ENCODE assay signal across 23 mouse cellular contexts in the genomic region with DNA sequence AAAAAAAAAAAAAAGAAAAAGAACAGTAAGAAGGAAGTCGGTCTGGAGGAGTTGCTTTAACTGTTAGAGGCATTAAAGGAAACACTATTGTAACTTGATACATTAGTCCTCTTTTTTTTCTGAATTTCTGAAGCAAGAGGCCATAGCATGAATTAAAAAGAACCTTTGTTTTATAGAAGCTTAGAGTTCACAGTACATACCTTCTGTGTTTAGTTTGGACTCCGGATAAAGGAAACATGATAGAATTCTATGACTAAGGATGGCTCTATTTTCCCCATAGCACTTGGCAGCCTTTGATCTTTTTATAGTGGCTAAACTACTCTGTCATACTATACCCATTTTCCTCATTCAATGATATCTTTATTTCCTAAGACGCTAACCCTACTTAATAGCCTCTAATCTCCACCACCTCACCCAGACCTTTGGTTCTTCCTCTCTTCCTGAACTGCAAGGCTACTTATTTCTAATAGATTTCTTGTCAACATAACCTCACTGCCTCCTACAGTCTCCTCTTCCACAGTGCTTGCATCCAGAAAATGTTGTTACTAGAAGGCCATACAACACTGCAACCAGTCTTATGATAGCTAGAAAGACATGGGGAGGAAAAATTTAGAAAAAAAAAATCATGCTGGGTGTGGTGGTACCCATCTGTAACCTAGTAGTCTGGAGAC. TPM values are rescaled to one million over a fixed set of nuclear protein-coding genes. Genes with fewer than 3 reads are reported as not detected.
A peak's percentile ranks its signal among the peaks of the same experiment; 100 is the strongest.
DNase-seq lines count a peak whose midpoint lies in the region; ATAC-seq and TF ChIP-seq lines count a peak whose summit lies in the region.
"Had no signal": no experiment of that assay in that cellular context is flagged by ENCODE, and none has a peak within 500 bp of the region (broad histone marks: within the 10 kb centered on the region; RNA-seq: fewer than 3 reads in every experiment).

No protein-coding gene starts in this region.

- no peak overlapping the region for H3K27ac ChIP-seq in lung, embryonic 14.5 days (ENCODE audit: low read depth)
- H3K27ac ChIP-seq: embryonic facial prominence, embryonic 13.5 days; forebrain, embryonic 12.5 days; heart, embryonic 15.5 days; hindbrain, embryonic 12.5 days; limb, embryonic 10.5 days; macrophage; midbrain, embryonic 10.5 days; neural tube, embryonic 13.5 days had no signal

- no peaks in the 10 kb centered on the region for H3K9me3 ChIP-seq in lung, embryonic 14.5 days (ENCODE audit: low read depth, low read length)
- H3K9me3 ChIP-seq: embryonic facial prominence, embryonic 13.5 days; forebrain, embryonic 12.5 days; heart, embryonic 15.5 days; hindbrain, embryonic 12.5 days; limb, embryonic 10.5 days; midbrain, embryonic 10.5 days; neural tube, embryonic 13.5 days had no signal

- no peak overlapping the region for H3K9ac ChIP-seq in lung, embryonic 14.5 days
- H3K9ac ChIP-seq: embryonic facial prominence, embryonic 13.5 days; forebrain, embryonic 12.5 days; heart, embryonic 15.5 days; hindbrain, embryonic 12.5 days; neural tube, embryonic 13.5 days had no signal

- H3K4me1 ChIP-seq in lung, embryonic 14.5 days (ENCODE audit: insufficient read depth) = no peaks in the 10 kb centered on the region
- no peaks in the 10 kb centered on the region for H3K4me1 ChIP-seq in lung, adult 2 months (ENCODE audit: control insufficient read depth, insufficient read depth, low read length)
- H3K4me1 ChIP-seq: forebrain, embryonic 12.5 days; heart, embryonic 15.5 days; hindbrain, embryonic 12.5 days; limb, embryonic 10.5 days; midbrain, embryonic 10.5 days; neural tube, embryonic 13.5 days had no signal

- TF ChIP-seq POLR2A in lung, adult 2 months (IDR thresholded peaks at IDR 0.05; ENCODE audit: borderline replicate concordance, extremely low read depth, low read depth, low read length) = no peak

- WGBS in lung, embryonic 14.5 days = 30% methylated on average over 3 of the region's 3 CpGs
- WGBS in lung, adult 2 months = 39% methylated on average over 3 of the region's 3 CpGs

- no peaks in the 10 kb centered on the region for H3K27me3 ChIP-seq in lung, embryonic 14.5 days (ENCODE audit: insufficient read depth, low read length)
- H3K27me3 ChIP-seq: embryonic facial prominence, embryonic 13.5 days; heart, embryonic 15.5 days; hindbrain, embryonic 12.5 days; neural tube, embryonic 13.5 days had no signal

- no peak overlapping the region for H3K4me3 ChIP-seq in lung, embryonic 14.5 days (ENCODE audit: low read depth, low read length)
- H3K4me3 ChIP-seq in lung, adult 2 months (replicated peaks; ENCODE audit: extremely low read depth, low read depth, low read length) = no peak overlapping the region
- H3K4me3 ChIP-seq: embryonic facial prominence, embryonic 13.5 days; forebrain, embryonic 12.5 days; heart, embryonic 15.5 days; hindbrain, embryonic 12.5 days; limb, embryonic 10.5 days; midbrain, embryonic 10.5 days; neural tube, embryonic 13.5 days had no signal

- peak; percentile 23 for DNase-seq in heart, adult 11 months
- DNase-seq in heart, adult 9 months (ENCODE audit: low spot score in 2 of 2) = no peak
- DNase-seq in lung, embryonic 14.5 days = peak; percentile 33
- no peak for DNase-seq in lung, adult 2 months
- DNase-seq in fat pad, adult 2 months (ENCODE audit: extremely low read depth, low read depth, low spot score) = peak; percentile 90
- no peak for DNase-seq in embryo, embryonic 10.5 days (ENCODE audit: low spot score)
- no peak for DNase-seq in cerebellum, adult 11 months
- DNase-seq: adrenal gland, adult 8-10 months; B cell, adult 2 months; cerebellum, adult 9-11 months; heart, adult 18-20 months; kidney, postnatal 25 days; lung, adult 18-20 months; right cerebral cortex, adult 18-20 months; thymus, postnatal 25 days had no signal

- H3K4me2 ChIP-seq in lung, embryonic 14.5 days = no peak overlapping the region
- H3K4me2 ChIP-seq: embryonic facial prominence, embryonic 13.5 days; forebrain, embryonic 12.5 days; heart, embryonic 15.5 days; hindbrain, embryonic 12.5 days; neural tube, embryonic 13.5 days had no signal

- no peaks in the 10 kb centered on the region for H3K36me3 ChIP-seq in lung, embryonic 14.5 days (ENCODE audit: insufficient read depth)
- H3K36me3 ChIP-seq: embryonic facial prominence, embryonic 13.5 days; forebrain, embryonic 12.5 days; heart, embryonic 15.5 days; hindbrain, embryonic 12.5 days; limb, embryonic 10.5 days; midbrain, embryonic 10.5 days; neural tube, embryonic 13.5 days had no signal

- ATAC-seq in lung, embryonic 14.5 days (ENCODE audit: insufficient read depth) = peak; percentile 38; the same call in 1 of the 2 replicates

- no peak for TF ChIP-seq CTCF in lung, embryonic 14.5 days (IDR thresholded peaks at IDR 0.05; ENCODE audit: low read depth)
- no peak for TF ChIP-seq CTCF in lung, adult 2 months (IDR thresholded peaks at IDR 0.05; ENCODE audit: insufficient read depth, low read length)

RNA-seq across cellular contexts. Expression of a gene that starts 22.7 kb away (rescaled TPM):
- 15.2 and 16.1 TPM in 2 replicates for polyA plus RNA-seq in lung, embryonic 14.5 days (2014; fragmentation: Nextera tagmentation; extraction: Ambion mirVana)
- polyA plus RNA-seq in lung, adult 2 months (2012; rRNA removed) = 1.8 and 3.0 TPM in 2 replicates

RNA-seq across cellular contexts. Expression of a gene that starts 29.7 kb away (rescaled TPM):
- polyA plus RNA-seq in lung, embryonic 14.5 days (2014; fragmentation: Nextera tagmentation; extraction: Ambion mirVana) = 7.1 TPM in 2 replicates
- polyA plus RNA-seq in lung, adult 2 months (2012; rRNA removed) = 5.0 and 5.7 TPM in 2 replicates

Comparison
In these comparisons a context has a peak if more than half of its experiments do, and no peak if none do; other contexts are left out.
1. DNase-seq: peak in heart, adult 11 months (single experiment), lung, embryonic 14.5 days (single experiment) and fat pad, adult 2 months (single experiment); none in heart, adult 9 months (0 of 2), lung, adult 2 months (single experiment), embryo, embryonic 10.5 days (single experiment) and cerebellum, adult 11 months (single experiment).